Mouse (Mus musculus) lung, postnatal 0 days (tissue): ENCODE measurements around the gene Fstl3. TPM values are rescaled to one million over a fixed set of nuclear protein-coding genes. Genes with fewer than 3 reads are reported as not detected.
A peak's percentile ranks its signal among the peaks of the same experiment; 100 is the strongest.

Experiments
- ATAC-seq: fragments of 200-750 bp; cut with Nextera tagmentation; 2 replicates; pipeline ENCODE4 v1.8.0; 2017; ENCODE audit warnings: moderate library complexity
- DNase-seq: peaks from one replicate; pipeline ENCODE4 v3.0.0-alpha.2; 2016; ENCODE audit warnings: low spot score
- H3K27ac ChIP-seq: fragments of 300-500 bp; sonication (generic); 2 replicates; pipeline ENCODE4 v1.5.1; 2014; ENCODE audit warnings: antibody characterized with exemption, mild to moderate bottlenecking, low read length, mixed read lengths
- H3K27me3 ChIP-seq: fragments of 300-500 bp; sonication (generic); replicated peaks from 2 replicates; pipeline ENCODE4 v1.6.1; 2014; ENCODE audit warnings: low read length, mixed read lengths; ENCODE audit not compliant: insufficient read depth
- H3K36me3 ChIP-seq: fragments of 300-500 bp; sonication (generic); 2 replicates; pipeline ENCODE4 v1.6.1; 2014; ENCODE audit warnings: low read length, mixed read lengths; ENCODE audit not compliant: insufficient read depth
- H3K4me1 ChIP-seq: fragments of 300-500 bp; sonication (generic); 2 replicates; pipeline ENCODE4 v1.6.1; 2014; ENCODE audit warnings: antibody characterized with exemption, low read depth, low read length, mixed read lengths; ENCODE audit not compliant: insufficient read depth
- H3K4me2 ChIP-seq: fragments of 300-500 bp; sonication (generic); replicated peaks from 2 replicates; pipeline ENCODE4 v1.6.1; 2014; ENCODE audit warnings: low read depth, mild to moderate bottlenecking, low read length, moderate library complexity, mixed read lengths
- H3K4me3 ChIP-seq: fragments of 300-500 bp; sonication (generic); 2 replicates; pipeline ENCODE4 v1.5.1; 2014; ENCODE audit warnings: low read depth, low read length
- H3K9ac ChIP-seq: fragments of 300-500 bp; sonication (generic); replicated peaks from 2 replicates; pipeline ENCODE4 v1.6.1; 2014; ENCODE audit warnings: low read depth, mild to moderate bottlenecking
- H3K9me3 ChIP-seq: fragments of 300-500 bp; sonication (generic); 2 replicates; pipeline ENCODE4 v1.6.1; 2016; ENCODE audit warnings: low read length, mixed read lengths
- CTCF ChIP-seq: IDR thresholded peaks from 2 replicates; pipeline ENCODE4 v1.5.1; 2016; ENCODE audit warnings: antibody characterized with exemption, mild to moderate bottlenecking
- EP300 ChIP-seq: IDR thresholded peaks from 2 replicates; pipeline ENCODE4 v1.6.1; 2016; ENCODE audit warnings: antibody characterized with exemption, mild to moderate bottlenecking, control low read depth
- WGBS: fragments of 180-500 bp; shearing (Covaris S2); extraction: QIAGEN DNeasy Blood & Tissue Kit; methylation state at CpG from one replicate; pipeline ENCODE4 v1.1.7; 2014; 5-methylcytosine and 5-hydroxymethylcytosine counted together
- polyA plus RNA-seq: library from polyadenylated mRNA; unstranded; fragments of >200 nt; fragmentation: Nextera tagmentation; extraction: Ambion mirVana; gene quantifications from 2 replicates; pipeline ENCODE4 v1.2.1, GENCODE M21; 2015

Gene Fstl3
- polyA plus RNA-seq, 1 experiment from 2014 or later: 39.9 TPM

- Histone ChIP-seq H3K27ac (peak overlapping the region; percentile 78), H3K4me2 (peak overlapping the region; percentile 61), H3K27me3 (no peaks in the 10 kb centered on the region), H3K9me3 (no peaks in the 10 kb centered on the region), H3K4me1 (peaks cover 17% of the 10 kb centered on the region; the same call in 1 of the 2 replicates), H3K4me3 (peak overlapping the region; percentile 31), H3K9ac (no peak overlapping the region), H3K36me3 (no peaks in the 10 kb centered on the region; the same call in 1 of the 2 replicates)
- 27% methylated on average over 21 of the region's 21 CpGs for WGBS
- no peak for DNase-seq
- ATAC-seq: no peak
- TF ChIP-seq EP300 (no peak), CTCF (no peak)
These were observed 4.1 kb downstream of the Fstl3 start for GRCm38 (mm10) chr10:79781139-79781538.

GRCm38 (mm10) chr10:79781956-79782355, 4.9 kb downstream of the Fstl3 start:
- ATAC-seq: no peak
- H3K27me3 ChIP-seq: no peaks in the 10 kb centered on the region

GRCm38 (mm10) chr10:79783050-79783449, 6.0 kb downstream of the Fstl3 start:
- no peak for DNase-seq
- no peak for ATAC-seq
- Histone ChIP-seq H3K9ac (no peak overlapping the region), H3K36me3 (no peaks in the 10 kb centered on the region; the same call in 1 of the 2 replicates), H3K27me3 (no peaks in the 10 kb centered on the region), H3K4me1 (peaks cover 9% of the 10 kb centered on the region; the same call in 1 of the 2 replicates), H3K4me3 (no peak overlapping the region), H3K9me3 (no peaks in the 10 kb centered on the region), H3K4me2 (no peak overlapping the region), H3K27ac (no peak overlapping the region)
- WGBS: 61% methylated on average over 7 of the region's 7 CpGs
- TF ChIP-seq CTCF (peak; percentile 63), EP300 (no peak)

More at GRCm38 (mm10) chr10:79781956-79782355, 4.9 kb downstream of the Fstl3 start:
- Histone ChIP-seq H3K27ac (no peak overlapping the region), H3K4me2 (no peak overlapping the region), H3K4me1 (peaks cover 17% of the 10 kb centered on the region; the same call in 1 of the 2 replicates), H3K4me3 (no peak overlapping the region), H3K9ac (no peak overlapping the region), H3K36me3 (no peaks in the 10 kb centered on the region; the same call in 1 of the 2 replicates), H3K9me3 (no peaks in the 10 kb centered on the region)
- WGBS: 62% methylated on average over 5 of the region's 5 CpGs
- TF ChIP-seq CTCF: no peak
- TF ChIP-seq EP300: no peak
- no peak for DNase-seq

- no peaks in the 10 kb centered on the region; the same call in 1 of the 2 replicates for H3K36me3 ChIP-seq
- no peak overlapping the region for H3K27ac ChIP-seq
- H3K9ac ChIP-seq: no peak overlapping the region
- peaks cover 4% of the 10 kb centered on the region; the same call in 1 of the 2 replicates for H3K4me1 ChIP-seq
- H3K4me3 ChIP-seq: no peak overlapping the region
- no peak for DNase-seq
- H3K4me2 ChIP-seq: no peak overlapping the region
- H3K27me3 ChIP-seq: no peaks in the 10 kb centered on the region
- no peaks in the 10 kb centered on the region for H3K9me3 ChIP-seq
- TF ChIP-seq EP300: no peak
- TF ChIP-seq CTCF: peak; percentile 64
- ATAC-seq: no peak
- WGBS: 40% methylated on average over 27 of the region's 27 CpGs
These were observed 7.1 kb downstream of the Fstl3 start for GRCm38 (mm10) chr10:79783920-79784800.

- ATAC-seq (peak; percentile 23; the same call in 1 of the 2 replicates), DNase-seq (peak; percentile 83)
- no peak overlapping the region for H3K4me3 ChIP-seq
- H3K9me3 ChIP-seq: no peaks in the 10 kb centered on the region
- no peaks in the 10 kb centered on the region for H3K4me1 ChIP-seq
- TF ChIP-seq EP300 (no peak), CTCF (peak; percentile 90)
- 32% methylated on average over 7 of the region's 7 CpGs for WGBS
- no peaks in the 10 kb centered on the region for H3K36me3 ChIP-seq
- H3K27me3 ChIP-seq: no peaks in the 10 kb centered on the region
- no peak overlapping the region for H3K9ac ChIP-seq
- H3K27ac ChIP-seq: no peak overlapping the region
- H3K4me2 ChIP-seq: no peak overlapping the region
These were observed 11.5 kb downstream of the Fstl3 start for GRCm38 (mm10) chr10:79788386-79789158.

GRCm38 (mm10) chr10:79789581-79789980, 12.5 kb downstream of the Fstl3 start:
- Histone ChIP-seq H3K4me1 (peaks cover 7% of the 10 kb centered on the region; the same call in 1 of the 2 replicates), H3K9ac (no peak overlapping the region), H3K4me3 (no peak overlapping the region), H3K27me3 (no peaks in the 10 kb centered on the region), H3K36me3 (no peaks in the 10 kb centered on the region), H3K9me3 (no peaks in the 10 kb centered on the region), H3K4me2 (no peak overlapping the region), H3K27ac (no peak overlapping the region)
- no peak for TF ChIP-seq CTCF
- no peak for TF ChIP-seq EP300
- 49% methylated on average over 2 of the region's 2 CpGs for WGBS
- DNase-seq (no peak), ATAC-seq (no peak)
